Mouse (Mus musculus) ES-Bruce4 (cell line): ENCODE data around the gene Btbd10.

Source experiments
- CTCF ChIP-seq: IDR thresholded peaks from one replicate; pipeline ENCODE4 v1.8.1; 2011; ENCODE audit warnings: low read depth, low read length
- EP300 ChIP-seq: IDR thresholded peaks from 2 replicates; pipeline ENCODE4 v1.6.1; 2011; ENCODE audit warnings: low read depth, low read length; ENCODE audit not compliant: insufficient read depth
- POLR2A ChIP-seq: IDR thresholded peaks from one replicate; pipeline ENCODE4 v1.8.1; 2011; ENCODE audit warnings: low read length; ENCODE audit not compliant: insufficient read depth

- TF ChIP-seq CTCF (no peak), POLR2A (no peak), EP300 (no peak)
Measured at GRCm38 (mm10) chr7:113278493-113278892, 90.7 kb downstream of the Btbd10 start.
